Mouse (Mus musculus) midbrain, embryonic 11.5 days (tissue): ENCODE measurements around the gene Relb. TPM values are rescaled to one million over a fixed set of nuclear protein-coding genes. Genes with fewer than 3 reads are reported as not detected.

Experiments
- ATAC-seq: fragments of 200-750 bp; cut with Nextera tagmentation; 2 replicates; pipeline ENCODE4 v1.8.0; 2017; ENCODE audit warnings: moderate TSS enrichment, moderate library complexity; ENCODE audit not compliant: low FRiP score
- DNase-seq: peaks from one replicate; pipeline ENCODE4 v3.0.0; 2015; ENCODE audit warnings: low spot score; ENCODE audit errors: missing footprints
- H3K27ac ChIP-seq: fragments of 300-500 bp; sonication (generic); 2 replicates; pipeline ENCODE4 v1.5.1; 2014; ENCODE audit warnings: low read depth, low read length
- H3K27me3 ChIP-seq: fragments of 300-500 bp; sonication (generic); 2 replicates; pipeline ENCODE4 v1.6.1; 2014; ENCODE audit warnings: mild to moderate bottlenecking, low read length, moderate library complexity, mixed read lengths; ENCODE audit not compliant: control insufficient read depth, insufficient read depth
- H3K36me3 ChIP-seq: fragments of 300-500 bp; sonication (generic); 2 replicates; pipeline ENCODE4 v1.6.1; 2014; ENCODE audit warnings: mild to moderate bottlenecking, low read length, moderate library complexity, mixed read lengths; ENCODE audit not compliant: control insufficient read depth, insufficient read depth
- H3K4me1 ChIP-seq: fragments of 300-500 bp; sonication (generic); 2 replicates; pipeline ENCODE4 v1.6.1; 2014; ENCODE audit warnings: low read length; ENCODE audit not compliant: control insufficient read depth, insufficient read depth
- H3K4me2 ChIP-seq: fragments of 300-500 bp; sonication (generic); 2 replicates; pipeline ENCODE4 v1.6.1; 2014; ENCODE audit warnings: mild to moderate bottlenecking, moderate library complexity
- H3K4me3 ChIP-seq: fragments of 300-500 bp; sonication (generic); 2 replicates; pipeline ENCODE4 v1.5.1; 2014; ENCODE audit warnings: low read depth, low read length
- H3K9ac ChIP-seq: fragments of 300-500 bp; sonication (generic); 2 replicates; pipeline ENCODE4 v1.6.1; 2014; ENCODE audit warnings: low read length
- H3K9me3 ChIP-seq: fragments of 300-500 bp; sonication (generic); 2 replicates; pipeline ENCODE4 v1.6.1; 2016; ENCODE audit warnings: low read length; ENCODE audit not compliant: control insufficient read depth
- WGBS: fragments of 180-500 bp; shearing (Covaris S2); extraction: QIAGEN DNeasy Blood & Tissue Kit; methylation state at CpG from one replicate; pipeline ENCODE4 v1.1.7; 2014; 5-methylcytosine and 5-hydroxymethylcytosine counted together
- polyA plus RNA-seq: library from polyadenylated mRNA; unstranded; fragments of >200 nt; fragmentation: Nextera tagmentation; extraction: Ambion mirVana; gene quantifications from 2 replicates; pipeline ENCODE4 v1.2.1, GENCODE M21; 2014

The Relb gene
- polyA plus RNA-seq, 1 experiment from 2014 or later, result 4.3 TPM

- DNase-seq, result no peak
- no peak for ATAC-seq
- WGBS, result 59% methylated on average over 3 of the region's 3 CpGs
These were observed 37.5 kb upstream of the Relb start for GRCm38 (mm10) chr7:19666750-19667149.

GRCm38 (mm10) chr7:19664955-19665841 lies 36.0 kb upstream of the Relb start, which contains the start of gene Clptm1:
Clptm1 (minus strand) TSS chr7:19665033.
- no peaks in the 10 kb centered on the region for H3K27me3 ChIP-seq
- peak within 1 kb of the TSS; percentile 99 for H3K4me3 ChIP-seq
- H3K27ac ChIP-seq, result peak within 1 kb of the TSS; percentile 90
- WGBS, result under 1% methylated on average over 63 of the region's 63 CpGs
- H3K36me3 ChIP-seq, result no peaks in the 10 kb centered on the region
- peak; percentile 99 for DNase-seq
- H3K4me2 ChIP-seq, result peak within 1 kb of the TSS; percentile 80
- H3K9me3 ChIP-seq, result no peaks in the 10 kb centered on the region
- H3K9ac ChIP-seq, result peak within 1 kb of the TSS; percentile 98
- peak; percentile 90 for ATAC-seq
- peaks cover 14% of the 10 kb centered on the region for H3K4me1 ChIP-seq

More at GRCm38 (mm10) chr7:19666750-19667149, 37.5 kb upstream of the Relb start:
- Histone ChIP-seq H3K27me3 (no peaks in the 10 kb centered on the region), H3K9ac (no peak overlapping the region), H3K36me3 (no peaks in the 10 kb centered on the region), H3K4me2 (no peak overlapping the region), H3K4me1 (peaks cover 14% of the 10 kb centered on the region), H3K4me3 (no peak overlapping the region), H3K9me3 (no peaks in the 10 kb centered on the region), H3K27ac (no peak overlapping the region)

DNA sequence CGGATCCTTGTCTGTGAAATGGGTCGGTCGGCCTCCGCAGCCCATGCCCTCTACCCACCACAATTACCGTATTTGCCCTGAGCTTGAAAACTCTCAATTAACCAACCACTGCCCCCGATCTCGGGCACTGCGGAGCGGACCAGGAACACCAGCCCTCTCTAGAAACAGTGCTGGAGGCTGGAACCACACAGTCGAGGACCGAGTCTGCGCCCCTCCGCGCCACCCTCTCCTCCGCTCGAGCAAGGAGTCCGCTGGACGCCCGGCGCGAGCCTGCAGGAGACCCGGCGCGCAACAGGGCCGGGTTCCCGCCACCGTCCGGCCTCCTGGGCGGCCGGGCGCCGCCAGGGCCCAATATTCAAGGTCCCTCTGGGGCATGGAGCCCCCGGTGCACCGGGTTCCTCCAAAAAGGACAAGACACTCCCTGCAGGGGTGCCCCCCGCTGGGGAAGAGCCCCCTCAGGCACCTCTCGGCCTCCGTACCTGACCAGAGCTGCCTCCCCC lies 35.3 kb upstream of the Relb start:
- no peaks in the 10 kb centered on the region for H3K9me3 ChIP-seq
- peaks cover 14% of the 10 kb centered on the region for H3K4me1 ChIP-seq
- peak overlapping the region; percentile 40; the same call in 1 of the 2 replicates for H3K27ac ChIP-seq
- H3K9ac ChIP-seq, result peak overlapping the region; percentile 98
- DNase-seq (no peak), ATAC-seq (no peak; the same call in none of the 2 replicates)
- H3K27me3 ChIP-seq, result no peaks in the 10 kb centered on the region
- H3K4me2 ChIP-seq, result peak overlapping the region; percentile 80
- no peaks in the 10 kb centered on the region; the same call in 1 of the 2 replicates for H3K36me3 ChIP-seq
- peak overlapping the region; percentile 99 for H3K4me3 ChIP-seq
- under 1% methylated on average over 30 of the region's 37 CpGs for WGBS

DNA sequence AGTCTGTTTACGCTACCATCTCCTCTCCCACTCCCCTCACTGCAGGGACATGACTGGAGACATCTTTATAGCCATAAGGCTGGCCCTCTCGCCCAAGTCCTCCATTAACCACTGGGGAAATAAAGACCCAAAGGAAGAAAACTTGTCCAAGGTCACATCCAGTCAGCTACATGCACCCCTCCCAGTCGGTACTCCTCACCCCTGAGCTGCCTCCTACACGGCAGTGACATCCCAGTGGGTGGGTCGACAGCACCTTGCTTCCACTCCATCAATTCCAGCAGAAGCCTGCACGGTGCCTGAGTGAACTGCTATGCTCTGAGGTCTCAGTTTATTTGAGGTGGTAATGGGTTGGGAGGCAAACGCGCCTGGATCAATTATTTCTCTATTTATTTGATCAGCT lies 34.7 kb upstream of the Relb start:
- H3K4me2 ChIP-seq, result peak overlapping the region; percentile 80
- ATAC-seq (peak; percentile 10; the same call in 1 of the 2 replicates), DNase-seq (no peak)
- H3K4me3 ChIP-seq, result peak overlapping the region; percentile 99
- no peaks in the 10 kb centered on the region; the same call in 1 of the 2 replicates for H3K36me3 ChIP-seq
- H3K4me1 ChIP-seq, result peaks cover 14% of the 10 kb centered on the region
- 21% methylated on average over 8 of the region's 8 CpGs for WGBS
- no peaks in the 10 kb centered on the region for H3K27me3 ChIP-seq
- no peak overlapping the region for H3K27ac ChIP-seq
- peak overlapping the region; percentile 98 for H3K9ac ChIP-seq
- H3K9me3 ChIP-seq, result no peaks in the 10 kb centered on the region

DNA sequence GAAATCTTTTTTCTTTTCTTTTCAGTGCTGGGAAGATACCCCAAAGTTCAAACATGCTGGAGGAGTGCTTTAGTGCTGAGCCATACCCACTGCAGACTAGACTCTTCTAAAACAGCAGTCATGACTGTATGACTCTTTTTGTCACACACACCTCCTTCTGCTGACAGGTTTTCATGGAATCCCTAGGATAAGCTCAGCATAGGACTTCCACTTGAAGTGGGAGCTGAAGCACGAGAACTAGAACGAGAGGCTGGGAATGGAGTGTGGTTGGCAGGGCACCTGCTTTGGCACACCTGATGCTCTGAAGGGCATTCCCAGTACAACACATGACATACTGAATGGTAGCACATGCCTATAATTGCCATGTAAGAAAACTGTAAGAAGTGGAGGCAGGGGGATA lies 23.4 kb upstream of the Relb start:
- no peak overlapping the region for H3K4me2 ChIP-seq
- ATAC-seq (no peak), DNase-seq (no peak)
- H3K9ac ChIP-seq, result no peak overlapping the region
- H3K9me3 ChIP-seq, result no peaks in the 10 kb centered on the region
- WGBS, result 95% methylated on average over 2 of the region's 2 CpGs
- H3K4me3 ChIP-seq, result no peak overlapping the region
- H3K36me3 ChIP-seq, result peaks cover 13% of the 10 kb centered on the region; the same call in 1 of the 2 replicates
- H3K27me3 ChIP-seq, result no peaks in the 10 kb centered on the region
- H3K4me1 ChIP-seq, result no peaks in the 10 kb centered on the region
- H3K27ac ChIP-seq, result no peak overlapping the region

DNA sequence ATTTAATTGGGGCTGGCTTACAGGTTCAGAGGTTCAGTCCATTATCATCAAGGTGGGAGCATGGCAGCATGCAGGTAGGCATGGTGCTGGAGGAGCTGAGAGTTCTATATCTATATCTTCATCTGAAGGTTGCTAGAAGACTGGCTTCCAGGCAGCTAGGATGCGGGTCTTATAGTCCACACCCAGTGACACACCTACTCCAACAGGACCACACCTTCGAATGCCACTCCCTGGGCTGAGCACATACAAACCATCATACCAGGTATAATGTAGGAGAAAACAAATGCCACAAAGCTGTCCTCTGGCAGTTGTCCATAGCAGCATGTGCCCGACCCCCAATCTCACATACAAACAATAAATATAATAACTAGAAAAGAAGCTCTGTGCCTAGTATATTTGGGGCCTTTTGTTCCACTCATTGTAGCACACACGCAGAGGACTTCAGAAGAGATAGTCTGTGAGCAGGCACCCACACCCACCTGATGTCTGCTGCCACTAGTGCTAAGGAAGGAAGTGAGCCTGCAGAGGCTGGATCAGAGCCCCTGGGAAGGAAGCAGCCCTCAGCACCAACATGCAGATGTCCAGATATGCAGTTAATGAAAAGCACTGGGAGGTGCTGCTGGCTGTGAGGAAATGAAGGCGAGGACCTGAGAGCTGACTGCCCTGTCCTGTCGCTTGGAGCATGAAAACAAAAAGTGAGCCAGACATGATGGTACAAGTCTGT lies 22.0 kb upstream of the Relb start:
- H3K9me3 ChIP-seq, result no peaks in the 10 kb centered on the region
- DNase-seq (no peak), ATAC-seq (no peak)
- H3K4me2 ChIP-seq, result no peak overlapping the region
- H3K36me3 ChIP-seq, result peaks cover 19% of the 10 kb centered on the region; the same call in 1 of the 2 replicates
- no peak overlapping the region for H3K9ac ChIP-seq
- H3K4me3 ChIP-seq, result no peak overlapping the region
- no peaks in the 10 kb centered on the region for H3K27me3 ChIP-seq
- WGBS, result 91% methylated on average over 6 of the region's 6 CpGs
- H3K27ac ChIP-seq, result no peak overlapping the region
- H3K4me1 ChIP-seq, result no peaks in the 10 kb centered on the region

GRCm38 (mm10) chr7:19641223-19641622 lies 12.0 kb upstream of the Relb start:
- Histone ChIP-seq H3K4me3 (no peak overlapping the region), H3K36me3 (peaks cover 44% of the 10 kb centered on the region)

GRCm38 (mm10) chr7:19635074-19635827 lies 6.0 kb upstream of the Relb start:
- Histone ChIP-seq H3K4me2 (no peak overlapping the region), H3K9me3 (no peaks in the 10 kb centered on the region), H3K27me3 (no peaks in the 10 kb centered on the region), H3K4me1 (no peaks in the 10 kb centered on the region), H3K4me3 (no peak overlapping the region), H3K36me3 (peaks cover 44% of the 10 kb centered on the region), H3K9ac (no peak overlapping the region), H3K27ac (no peak overlapping the region)
- ATAC-seq (no peak), DNase-seq (no peak)
- WGBS, result 90% methylated on average over 11 of the region's 11 CpGs

More at GRCm38 (mm10) chr7:19641223-19641622, 12.0 kb upstream of the Relb start:
- Histone ChIP-seq H3K27ac (no peak overlapping the region), H3K9me3 (no peaks in the 10 kb centered on the region), H3K9ac (no peak overlapping the region), H3K4me2 (no peak overlapping the region), H3K4me1 (no peaks in the 10 kb centered on the region), H3K27me3 (no peaks in the 10 kb centered on the region)
- WGBS, result 92% methylated on average over 4 of the region's 4 CpGs
- ATAC-seq (no peak), DNase-seq (no peak)
